Mouse (Mus musculus): ENCODE measurements at regions not wholly inside any gene's neighbourhood (a gene's known extent, or its start where the extent isn't known, plus 50 kb on each side); places are given as distances from the start of the nearest gene placed in this dataset.

DNA sequence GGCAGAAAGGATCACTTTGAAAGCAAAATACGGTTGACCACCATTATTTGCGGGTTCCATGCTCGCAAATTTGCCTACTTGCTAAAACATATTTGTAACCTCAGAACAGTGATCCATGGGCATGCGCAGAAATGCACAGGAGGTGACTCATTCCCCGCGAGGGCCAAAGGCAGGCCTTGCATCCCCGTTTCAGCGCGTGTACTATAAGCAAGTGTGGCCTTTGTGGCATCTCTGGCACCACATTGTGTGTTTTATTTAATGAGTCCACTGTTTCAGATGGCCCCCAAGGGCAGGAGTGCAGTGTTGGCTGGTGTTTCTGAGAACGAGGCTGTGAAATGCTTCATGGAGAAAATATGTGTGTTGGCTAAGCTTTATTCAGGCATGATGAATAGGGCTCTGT lies 205.3 kb upstream of the Mast4 start:
- TF ChIP-seq CTCF (IDR thresholded peaks at IDR 0.05): no peak
- no peak for TF ChIP-seq EP300 (IDR thresholded peaks at IDR 0.05)

All from lung, postnatal 0 days (tissue).